Mouse (Mus musculus) hindbrain, postnatal 0 days (tissue): ENCODE results near the gene Zmynd10. TPM values are rescaled to one million over a fixed set of nuclear protein-coding genes. Genes with fewer than 3 reads are reported as not detected.

Experiments used
- ATAC-seq: fragments of 200-750 bp; cut with Nextera tagmentation; 2 replicates; pipeline ENCODE4 v1.8.0; 2017; ENCODE audit warnings: mild to moderate bottlenecking, moderate TSS enrichment, moderate library complexity
- DNase-seq: peaks from one replicate; pipeline ENCODE4 v3.0.0-alpha.2; 2015; ENCODE audit warnings: low spot score
- H3K27ac ChIP-seq: fragments of 300-500 bp; sonication (generic); 2 replicates; pipeline ENCODE4 v1.5.1; 2014; ENCODE audit warnings: mild to moderate bottlenecking
- H3K27me3 ChIP-seq: fragments of 300-500 bp; sonication (generic); 2 replicates; pipeline ENCODE4 v1.6.1; 2014; ENCODE audit warnings: low read length, mixed read lengths; ENCODE audit not compliant: insufficient read depth
- H3K36me3 ChIP-seq: fragments of 300-500 bp; sonication (generic); 2 replicates; pipeline ENCODE4 v1.6.1; 2014; ENCODE audit warnings: low read length, mixed read lengths; ENCODE audit not compliant: insufficient read depth
- H3K4me1 ChIP-seq: fragments of 300-500 bp; sonication (generic); 2 replicates; pipeline ENCODE4 v1.6.1; 2014; ENCODE audit warnings: antibody characterized with exemption, low read length, mixed read lengths; ENCODE audit not compliant: insufficient read depth
- H3K4me2 ChIP-seq: fragments of 300-500 bp; sonication (generic); 2 replicates; pipeline ENCODE4 v1.6.1; 2014; ENCODE audit warnings: low read depth, mild to moderate bottlenecking, low read length, moderate library complexity, mixed read lengths
- H3K4me3 ChIP-seq: fragments of 300-500 bp; sonication (generic); 2 replicates; pipeline ENCODE4 v1.5.1; 2014; ENCODE audit warnings: low read length
- H3K9ac ChIP-seq: fragments of 300-500 bp; sonication (generic); replicated peaks from 2 replicates; pipeline ENCODE4 v1.6.1; 2014; ENCODE audit warnings: mild to moderate bottlenecking, low read length, moderate library complexity, mixed read lengths
- H3K9me3 ChIP-seq: fragments of 300-500 bp; sonication (generic); 2 replicates; pipeline ENCODE4 v1.6.1; 2016; ENCODE audit warnings: low read length, mixed read lengths
- CTCF ChIP-seq: IDR thresholded peaks from 2 replicates; pipeline ENCODE4 v1.5.1; 2016; ENCODE audit warnings: antibody characterized with exemption, control low read depth, low read depth
- WGBS: fragments of 180-500 bp; shearing (Covaris S2); extraction: QIAGEN DNeasy Blood & Tissue Kit; methylation state at CpG from one replicate; pipeline ENCODE4 v1.1.7; 2014; 5-methylcytosine and 5-hydroxymethylcytosine counted together
- polyA plus RNA-seq: library from polyadenylated mRNA; unstranded; fragments of >200 nt; fragmentation: Nextera tagmentation; extraction: Ambion mirVana; gene quantifications from 2 replicates; pipeline ENCODE4 v1.2.1, GENCODE M21; 2015
- total RNA-seq: library from RNA; depleted of rRNA; stranded (reverse); fragments of >200 nt; gene quantifications from 2 replicates; pipeline ENCODE4 v1.2.3, GENCODE M21; 2014; rRNA removed

The Zmynd10 gene
- total RNA-seq, result 1.8 and 10.9 TPM in 2 replicates
- polyA plus RNA-seq, result 3.5 and 3.7 TPM in 2 replicates

- 3% methylated on average over 20 of the region's 20 CpGs for WGBS
- ATAC-seq, result peak; percentile 71
Measured at GRCm38 (mm10) chr9:107547026-107547425, at the start of gene Zmynd10. TSS of gene Zmynd10 (plus strand) at chr9:107547298.

GRCm38 (mm10) chr9:107500708-107501286, 46.3 kb upstream of the Zmynd10 start:
- WGBS, result 82% methylated on average over 3 of the region's 3 CpGs
- no peak for TF ChIP-seq CTCF
- DNase-seq (no peak), ATAC-seq (no peak)
- no peak overlapping the region for H3K9ac ChIP-seq
- H3K9me3 ChIP-seq, result no peaks in the 10 kb centered on the region
- peaks cover 7% of the 10 kb centered on the region; the same call in 1 of the 2 replicates for H3K36me3 ChIP-seq
- H3K27ac ChIP-seq, result no peak overlapping the region
- H3K4me1 ChIP-seq, result peaks cover 6% of the 10 kb centered on the region; the same call in 1 of the 2 replicates
- H3K4me2 ChIP-seq, result no peak overlapping the region
- H3K27me3 ChIP-seq, result no peaks in the 10 kb centered on the region
- no peak overlapping the region for H3K4me3 ChIP-seq

More at GRCm38 (mm10) chr9:107547026-107547425, at the start of gene Zmynd10:
- Histone ChIP-seq H3K4me3 (peak within 1 kb of the TSS; percentile 24), H3K9ac (0 out of 2 replicates have a peak within 1 kb of the TSS, but pooled peaks have one; percentile 21), H3K27ac (peak within 1 kb of the TSS; percentile 41; the same call in 1 of the 2 replicates), H3K4me2 (peak within 1 kb of the TSS; percentile 50), H3K4me1 (peaks cover 26% of the 10 kb centered on the region), H3K9me3 (no peaks in the 10 kb centered on the region), H3K27me3 (0 out of 2 replicates have a peak, but pooled peaks cover 7% of the 10 kb centered on the region), H3K36me3 (no peaks in the 10 kb centered on the region; the same call in 1 of the 2 replicates)
- no peak for TF ChIP-seq CTCF
- DNase-seq, result peak; percentile 94

- Histone ChIP-seq H3K4me2 (no peak overlapping the region), H3K4me3 (no peak overlapping the region), H3K27ac (no peak overlapping the region), H3K9me3 (no peaks in the 10 kb centered on the region), H3K27me3 (no peaks in the 10 kb centered on the region), H3K9ac (no peak overlapping the region), H3K4me1 (peaks cover 8% of the 10 kb centered on the region; the same call in 1 of the 2 replicates), H3K36me3 (peaks cover 7% of the 10 kb centered on the region; the same call in 1 of the 2 replicates)
- ATAC-seq (no peak), DNase-seq (no peak)
- TF ChIP-seq CTCF, result no peak
- 71% methylated on average over 12 of the region's 12 CpGs for WGBS
Measured at GRCm38 (mm10) chr9:107502131-107502846, 44.8 kb upstream of the Zmynd10 start.

GRCm38 (mm10) chr9:107504662-107505537, 42.2 kb upstream of the Zmynd10 start:
- Histone ChIP-seq H3K9ac (no peak overlapping the region), H3K27ac (peak overlapping the region; percentile 45; the same call in 1 of the 2 replicates), H3K27me3 (no peaks in the 10 kb centered on the region), H3K9me3 (no peaks in the 10 kb centered on the region), H3K4me2 (no peak overlapping the region), H3K36me3 (no peaks in the 10 kb centered on the region), H3K4me1 (peaks cover 19% of the 10 kb centered on the region), H3K4me3 (no peak overlapping the region)
- peak; percentile 60 for DNase-seq
- ATAC-seq, result peak; percentile 11; the same call in 1 of the 2 replicates
- TF ChIP-seq CTCF, result no peak
- 37% methylated on average over 19 of the region's 19 CpGs for WGBS

- WGBS, result 41% methylated on average over 10 of the region's 10 CpGs
- peak; percentile 76 for DNase-seq
- peak; percentile 51 for TF ChIP-seq CTCF
- no peak overlapping the region for H3K27ac ChIP-seq
- H3K36me3 ChIP-seq, result no peaks in the 10 kb centered on the region
- H3K4me2 ChIP-seq, result no peak overlapping the region
- peak; percentile 52 for ATAC-seq
- H3K27me3 ChIP-seq, result no peaks in the 10 kb centered on the region
- H3K9ac ChIP-seq, result no peak overlapping the region
- H3K9me3 ChIP-seq, result no peaks in the 10 kb centered on the region
- H3K4me3 ChIP-seq, result no peak overlapping the region
- H3K4me1 ChIP-seq, result peaks cover 19% of the 10 kb centered on the region
Measured at GRCm38 (mm10) chr9:107508266-107508665, 38.8 kb upstream of the Zmynd10 start.
